Mouse (Mus musculus): ENCODE measurements around the gene Sgms1.

- TF ChIP-seq POLR2A (IDR thresholded peaks at IDR 0.05; ENCODE audit: borderline replicate concordance, extremely low read depth, low read depth, low read length): no peak
- TF ChIP-seq CTCF (IDR thresholded peaks at IDR 0.05; ENCODE audit: insufficient read depth, low read length): no peak
Measured at GRCm38 (mm10) chr19:32273714-32274113, 115.8 kb downstream of the Sgms1 start.

All from lung, adult 2 months (tissue).